Mouse (Mus musculus) cerebellum, adult 18-20 months (tissue): Measurements from ENCODE around the gene Olfr1099.

Source experiments
- DNase-seq, 2 experiments: peaks; one replicate each; pipeline ENCODE4 v3.0.0; 2021

Olfr1099 gene

DNA sequence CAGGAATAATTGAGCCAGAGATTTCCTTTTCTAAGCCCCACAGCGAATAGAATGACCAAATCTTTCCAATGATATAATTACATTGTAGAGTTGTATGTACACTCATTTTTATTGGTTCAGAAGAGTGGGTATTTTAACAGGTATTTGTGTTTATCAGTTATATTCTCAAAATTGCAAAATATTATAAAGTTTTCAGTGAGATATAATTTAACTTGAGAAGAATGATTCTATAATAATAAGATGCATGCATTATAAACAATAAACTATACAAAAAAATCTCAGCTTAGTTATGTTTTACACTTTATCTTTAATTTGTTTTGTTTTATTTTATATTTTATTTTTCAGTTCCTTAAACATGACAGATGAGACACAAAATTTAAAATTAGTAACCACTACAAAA is at the start of gene Olfr1099:
Gene Olfr1099, minus strand, starts transcription at position 101 of the 400 bp plus-strand sequence.
- no peak for DNase-seq

DNA sequence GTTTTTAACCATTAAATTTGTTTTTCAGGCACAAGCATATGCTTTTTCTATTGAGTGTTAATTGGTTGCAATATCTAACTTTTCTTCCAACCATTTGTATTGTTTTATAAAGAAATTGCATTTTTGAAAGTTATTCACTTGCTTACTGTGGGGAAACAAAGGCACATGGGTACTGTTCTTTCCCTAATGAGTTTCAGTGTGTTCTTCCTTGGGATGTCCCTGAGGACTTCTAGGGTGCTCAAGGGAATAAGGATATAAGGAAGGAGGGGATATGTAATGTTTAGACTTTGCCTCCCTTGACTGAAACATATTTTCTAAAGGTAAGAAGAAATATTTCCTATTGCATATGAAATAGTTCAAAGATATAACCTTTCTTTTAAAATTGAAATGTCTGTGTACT is 37.6 kb upstream of the Olfr1099 start, which contains the start of gene Olfr1102:
Gene Olfr1102, plus strand, starts transcription at position 301 of the 400 bp plus-strand sequence.
- no peak for DNase-seq

DNA sequence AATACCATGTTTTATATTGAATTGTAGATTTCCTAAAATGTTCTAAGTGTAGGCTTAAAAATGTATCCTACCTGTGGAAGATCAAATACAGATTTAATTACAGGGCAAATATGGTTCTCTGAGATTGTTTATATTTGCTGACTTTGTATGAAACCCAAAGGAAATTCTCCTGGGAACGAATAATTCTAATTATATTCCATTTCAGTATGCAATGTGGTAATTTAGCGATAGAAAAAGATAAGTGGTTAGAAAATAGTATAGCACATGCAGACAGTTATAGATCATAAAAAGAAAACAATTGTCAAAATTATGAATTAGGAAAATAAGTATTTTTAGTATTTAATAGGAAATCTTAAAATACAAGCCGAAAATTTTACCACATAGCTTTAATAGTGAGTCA is 30.6 kb upstream of the Olfr1099 start, which contains the start of gene Olfr1101:
Gene Olfr1101, minus strand, starts transcription at position 101 of the 400 bp plus-strand sequence.
- no peak for DNase-seq

DNA sequence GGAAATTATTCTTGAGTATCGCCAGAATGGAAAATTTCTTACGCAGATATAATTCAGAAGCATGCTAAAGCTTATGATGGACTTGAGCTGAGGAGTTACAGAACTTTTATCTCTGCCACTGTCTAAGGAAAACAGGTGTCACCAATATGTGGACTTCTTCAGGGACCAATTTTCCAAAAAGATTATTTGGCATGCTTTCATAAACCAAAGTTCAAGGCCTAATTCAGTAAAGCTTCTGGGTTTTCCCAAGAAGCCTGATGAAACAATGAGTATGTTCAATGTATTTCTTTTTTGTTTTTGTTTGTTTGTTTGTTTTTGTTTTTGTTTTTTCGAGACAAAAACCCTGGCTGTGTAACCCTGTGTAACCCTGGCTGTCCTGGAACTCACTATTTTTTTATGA is 19.4 kb upstream of the Olfr1099 start, which contains the start of gene Olfr1100:
Gene Olfr1100, minus strand, starts transcription at position 101 of the 400 bp plus-strand sequence.
- DNase-seq = no peak

DNA sequence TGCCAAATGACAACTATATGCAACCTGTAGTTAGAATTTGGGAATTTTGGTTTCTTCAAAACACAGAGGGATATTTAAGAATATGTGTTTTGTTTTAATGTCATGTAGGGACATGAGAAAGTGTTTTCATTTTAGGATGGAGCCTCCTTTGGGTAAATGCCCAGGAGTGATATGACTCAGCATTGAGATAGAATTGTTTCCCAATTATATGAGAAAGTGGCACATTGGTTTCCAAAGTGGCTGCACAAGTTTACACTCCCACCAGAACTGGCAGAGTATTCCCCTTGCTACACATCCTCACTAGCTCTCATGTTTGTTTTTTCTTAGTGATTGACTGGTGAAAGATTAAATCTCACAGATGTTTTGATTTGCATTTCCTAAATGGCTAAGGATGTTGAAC is 33.9 kb downstream of the Olfr1099 start:
- no peak for DNase-seq

DNA sequence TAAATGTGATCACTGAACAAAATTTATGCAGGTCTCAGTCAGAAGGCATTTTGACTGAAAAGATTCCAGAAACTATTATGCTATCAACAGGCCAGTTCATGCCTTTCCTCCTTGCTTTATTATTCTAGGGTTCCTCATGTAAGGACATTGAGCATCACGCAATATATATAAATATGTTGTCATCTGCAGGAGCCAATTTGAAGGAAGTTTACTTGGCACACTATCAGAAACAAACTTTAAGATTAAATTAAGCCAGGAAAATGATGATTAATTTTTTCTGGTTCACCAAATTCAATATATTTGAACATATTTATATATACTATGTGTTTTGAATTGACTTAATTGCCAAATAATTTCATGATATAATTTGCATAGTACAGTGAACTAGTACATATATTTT is 36.0 kb downstream of the Olfr1099 start, which contains the start of gene Olfr1098:
Gene Olfr1098, minus strand, starts transcription at position 101 of the 400 bp plus-strand sequence.
- no peak for DNase-seq

DNA sequence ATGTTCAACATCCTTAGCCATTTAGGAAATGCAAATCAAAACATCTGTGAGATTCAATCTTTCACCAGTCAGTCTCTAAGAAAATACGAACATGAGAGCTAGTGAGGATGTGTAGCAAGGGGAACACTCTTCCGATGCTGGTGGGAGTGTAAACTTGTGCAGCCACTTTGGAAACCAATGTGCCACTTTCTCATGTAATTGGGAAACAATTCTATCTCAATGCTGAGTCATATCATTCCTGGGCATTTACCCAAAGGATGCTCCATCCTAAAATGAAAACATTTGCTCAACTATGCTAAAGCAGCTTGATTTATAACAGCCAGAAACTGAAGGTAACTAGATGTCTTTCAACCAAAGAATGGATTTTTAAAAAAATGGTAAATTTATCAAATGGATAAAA is 54.8 kb downstream of the Olfr1099 start:
- DNase-seq = no peak
